Mouse (Mus musculus) intestine, embryonic 15.5 days (tissue): ENCODE results near the gene Pip4k2a. TPM values are rescaled to one million over a fixed set of nuclear protein-coding genes. Genes with fewer than 3 reads are reported as not detected.

ENCODE experiments used
- ATAC-seq: fragments of 200-750 bp; cut with Nextera tagmentation; 2 replicates; pipeline ENCODE4 v1.8.0; 2017; ENCODE audit warnings: moderate TSS enrichment, moderate library complexity
- H3K27ac ChIP-seq: fragments of 300-500 bp; sonication (generic); 2 replicates; pipeline ENCODE4 v1.5.1; 2015; ENCODE audit warnings: mild to moderate bottlenecking, inconsistent platforms
- H3K27me3 ChIP-seq: fragments of 300-500 bp; sonication (generic); replicated peaks from 2 replicates; pipeline ENCODE4 v1.6.1; 2015; ENCODE audit warnings: inconsistent platforms
- H3K36me3 ChIP-seq: fragments of 300-500 bp; sonication (generic); 2 replicates; pipeline ENCODE4 v1.6.1; 2015; ENCODE audit warnings: inconsistent platforms
- H3K4me1 ChIP-seq: fragments of 300-500 bp; sonication (generic); replicated peaks from 2 replicates; pipeline ENCODE4 v1.6.1; 2015; ENCODE audit warnings: inconsistent platforms
- H3K4me2 ChIP-seq: fragments of 300-500 bp; sonication (generic); replicated peaks from 2 replicates; pipeline ENCODE4 v1.6.1; 2015; ENCODE audit warnings: mild to moderate bottlenecking, inconsistent platforms
- H3K4me3 ChIP-seq: fragments of 300-500 bp; sonication (generic); replicated peaks from 2 replicates; pipeline ENCODE4 v1.5.1; 2015; ENCODE audit warnings: inconsistent platforms
- H3K9ac ChIP-seq: fragments of 300-500 bp; sonication (generic); 2 replicates; pipeline ENCODE4 v1.6.1; 2015; ENCODE audit warnings: inconsistent platforms
- H3K9me3 ChIP-seq: fragments of 300-500 bp; sonication (generic); 2 replicates; pipeline ENCODE4 v1.6.1; 2016; ENCODE audit warnings: inconsistent platforms
- WGBS: fragments of 180-500 bp; shearing (Covaris S2); methylation state at CpG from one replicate; pipeline ENCODE4 v1.1.7; 2015; 5-methylcytosine and 5-hydroxymethylcytosine counted together
- polyA plus RNA-seq: library from polyadenylated mRNA; unstranded; fragments of >200 nt; fragmentation: Nextera tagmentation; extraction: Ambion mirVana; gene quantifications from 2 replicates; pipeline ENCODE4 v1.2.1, GENCODE M21; 2015

The Pip4k2a gene
- polyA plus RNA-seq, 1 experiment from 2014 or later: 8.9 TPM

DNA sequence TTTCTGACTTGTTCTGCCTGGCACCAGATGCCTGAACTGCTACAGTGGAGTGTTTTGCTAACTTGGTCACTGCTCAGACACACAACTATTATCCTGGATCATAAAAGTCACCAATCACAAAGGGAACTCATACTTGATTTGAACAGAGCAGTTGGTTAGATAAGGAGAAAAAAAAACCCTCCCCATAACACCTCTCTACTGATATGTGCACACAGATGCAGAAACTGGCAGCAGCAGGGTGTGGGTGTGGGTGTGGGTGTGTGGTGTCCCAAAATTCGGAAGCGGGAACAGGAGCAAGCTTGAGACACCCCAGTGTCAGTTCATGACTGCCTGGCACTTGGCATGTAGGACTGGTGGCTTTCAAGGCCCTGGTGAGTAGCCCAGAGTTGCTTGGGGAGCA, 130.9 kb downstream of the Pip4k2a start:
- 94% methylated on average over 2 of the region's 2 CpGs for WGBS
- Histone ChIP-seq H3K36me3 (no peaks in the 10 kb centered on the region), H3K4me3 (no peak overlapping the region), H3K9ac (no peak overlapping the region), H3K4me1 (no peaks in the 10 kb centered on the region), H3K27me3 (no peaks in the 10 kb centered on the region), H3K27ac (no peak overlapping the region), H3K4me2 (no peak overlapping the region), H3K9me3 (no peaks in the 10 kb centered on the region)
- no peak for ATAC-seq

DNA sequence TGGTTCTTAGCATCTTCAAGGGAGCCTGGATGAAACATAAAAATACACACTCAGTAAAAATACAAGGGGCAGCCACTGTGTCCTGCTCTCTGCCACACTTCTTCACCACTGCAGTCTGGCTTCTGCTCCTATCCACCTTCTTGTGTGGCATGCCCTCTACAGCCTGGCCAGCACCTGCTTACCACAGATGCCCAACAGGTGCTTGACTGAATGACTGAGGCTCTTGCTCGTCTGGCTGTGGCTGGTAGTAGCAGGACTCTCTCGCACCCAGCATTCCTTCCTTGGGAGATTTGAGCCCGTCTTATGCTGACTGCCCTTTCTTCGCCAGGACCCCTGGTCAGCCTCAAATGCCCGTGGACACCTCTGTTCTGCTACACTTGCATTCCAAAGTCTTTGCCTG, 133.2 kb downstream of the Pip4k2a start:
- H3K4me1 ChIP-seq: no peaks in the 10 kb centered on the region
- no peaks in the 10 kb centered on the region for H3K9me3 ChIP-seq
- no peak overlapping the region for H3K27ac ChIP-seq
- no peak for ATAC-seq
- H3K4me2 ChIP-seq: no peak overlapping the region
- H3K27me3 ChIP-seq: no peaks in the 10 kb centered on the region
- H3K4me3 ChIP-seq: no peak overlapping the region
- H3K36me3 ChIP-seq: no peaks in the 10 kb centered on the region
- 86% methylated on average over 5 of the region's 5 CpGs for WGBS
- no peak overlapping the region for H3K9ac ChIP-seq

GRCm38 (mm10) chr2:18861607-18862158, 136.2 kb downstream of the Pip4k2a start:
- no peak overlapping the region for H3K9ac ChIP-seq
- H3K27ac ChIP-seq: no peak overlapping the region
- no peaks in the 10 kb centered on the region for H3K9me3 ChIP-seq
- H3K4me1 ChIP-seq: no peaks in the 10 kb centered on the region
- WGBS: 85% methylated on average over 5 of the region's 5 CpGs
- no peaks in the 10 kb centered on the region for H3K27me3 ChIP-seq
- no peak overlapping the region for H3K4me3 ChIP-seq
- H3K4me2 ChIP-seq: no peak overlapping the region
- ATAC-seq: peak; percentile 53; the same call in 1 of the 2 replicates
- no peaks in the 10 kb centered on the region for H3K36me3 ChIP-seq

DNA sequence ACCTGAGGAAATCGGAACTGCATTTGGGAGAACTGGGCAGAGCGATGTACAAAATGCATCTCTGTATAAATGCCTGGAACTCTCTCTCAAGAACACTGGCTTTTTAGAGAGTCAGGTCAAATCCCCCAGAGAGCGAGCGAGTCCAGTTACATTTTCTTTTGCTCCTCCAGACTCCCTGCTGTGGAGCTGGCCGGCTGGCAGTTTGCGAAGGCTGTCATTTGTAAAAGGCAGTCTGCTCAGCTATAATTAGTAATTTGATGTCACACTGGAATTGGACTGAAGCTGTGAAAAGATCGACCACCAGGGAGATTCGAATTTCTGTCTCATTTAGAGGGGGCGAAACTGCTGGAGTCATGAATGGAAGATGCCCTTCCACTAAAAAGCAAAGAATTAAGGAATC, 137.2 kb downstream of the Pip4k2a start:
- Histone ChIP-seq H3K9ac (no peak overlapping the region), H3K4me2 (no peak overlapping the region), H3K27me3 (no peaks in the 10 kb centered on the region), H3K4me3 (no peak overlapping the region), H3K9me3 (no peaks in the 10 kb centered on the region), H3K4me1 (no peaks in the 10 kb centered on the region), H3K27ac (no peak overlapping the region), H3K36me3 (no peaks in the 10 kb centered on the region)
- ATAC-seq: no peak
- WGBS: 64% methylated on average over 9 of the region's 9 CpGs

DNA sequence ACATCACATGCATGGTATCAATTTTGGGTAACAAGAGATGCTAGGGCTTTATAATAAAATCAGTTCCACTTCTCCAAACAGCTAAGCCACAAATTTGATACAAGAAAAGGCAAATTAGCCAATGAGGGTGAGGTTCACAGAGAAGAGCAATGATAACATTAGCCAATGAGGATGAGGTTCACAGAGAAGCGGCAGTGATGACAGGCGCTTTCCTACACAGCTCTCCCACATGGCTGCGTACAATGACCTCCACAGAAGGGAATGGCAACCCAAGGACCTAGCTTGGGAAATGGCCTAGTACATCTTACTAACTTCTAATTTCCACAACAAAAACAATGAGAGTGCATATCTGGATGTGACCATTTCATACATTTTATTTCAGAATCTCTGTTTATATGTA, 140.0 kb downstream of the Pip4k2a start:
- no peaks in the 10 kb centered on the region for H3K9me3 ChIP-seq
- no peak overlapping the region for H3K27ac ChIP-seq
- no peak overlapping the region for H3K4me3 ChIP-seq
- no peaks in the 10 kb centered on the region for H3K36me3 ChIP-seq
- no peak overlapping the region for H3K9ac ChIP-seq
- H3K4me1 ChIP-seq: no peaks in the 10 kb centered on the region
- no peak for ATAC-seq
- no peak overlapping the region for H3K4me2 ChIP-seq
- no peaks in the 10 kb centered on the region for H3K27me3 ChIP-seq
- 92% methylated on average over 3 of the region's 3 CpGs for WGBS

- H3K36me3 ChIP-seq: 0 out of 2 replicates have a peak, but pooled peaks cover 3% of the 10 kb centered on the region
- no peak for ATAC-seq
- no peak overlapping the region for H3K4me3 ChIP-seq
- 85% methylated on average over 13 of the region's 13 CpGs for whole genome bisulfite sequencing
- no peak overlapping the region for H3K4me2 ChIP-seq
- H3K27ac ChIP-seq: no peak overlapping the region
- H3K4me1 ChIP-seq: no peaks in the 10 kb centered on the region
- no peak overlapping the region for H3K9ac ChIP-seq
- no peaks in the 10 kb centered on the region for H3K27me3 ChIP-seq
- no peaks in the 10 kb centered on the region for H3K9me3 ChIP-seq
These were observed 141.5 kb downstream of the Pip4k2a start for GRCm38 (mm10) chr2:18856461-18856860.

- H3K4me3 ChIP-seq: no peak overlapping the region
- H3K9me3 ChIP-seq: no peaks in the 10 kb centered on the region
- no peak overlapping the region for H3K27ac ChIP-seq
- ATAC-seq: no peak
- H3K4me2 ChIP-seq: no peak overlapping the region
- 0 out of 2 replicates have a peak, but pooled peaks cover 3% of the 10 kb centered on the region for H3K36me3 ChIP-seq
- no peaks in the 10 kb centered on the region for H3K4me1 ChIP-seq
- no peak overlapping the region for H3K9ac ChIP-seq
- H3K27me3 ChIP-seq: no peaks in the 10 kb centered on the region
- 52% methylated on average over 8 of the region's 8 CpGs for WGBS
These were observed 142.7 kb downstream of the Pip4k2a start for GRCm38 (mm10) chr2:18855246-18855645.

DNA sequence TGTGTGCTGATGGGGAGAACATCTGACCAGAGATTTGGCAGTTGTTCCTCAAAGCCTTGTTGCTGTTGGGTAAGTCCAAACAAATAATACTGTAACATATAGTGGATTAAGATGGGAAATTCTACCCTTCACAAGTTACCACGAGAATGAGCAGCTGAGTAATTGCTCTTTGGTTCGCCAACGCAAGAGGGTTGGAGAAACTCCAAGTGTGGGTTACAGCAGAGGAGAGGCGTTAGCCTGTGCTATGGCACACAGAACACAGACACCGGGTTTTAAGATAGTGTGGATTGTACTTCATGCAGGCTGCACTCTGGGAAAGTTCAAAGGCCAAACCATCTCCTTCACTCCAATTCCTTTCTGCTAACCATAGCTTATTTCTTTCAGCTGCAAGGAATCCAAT, 144.6 kb downstream of the Pip4k2a start:
- WGBS: 85% methylated on average over 5 of the region's 5 CpGs

DNA sequence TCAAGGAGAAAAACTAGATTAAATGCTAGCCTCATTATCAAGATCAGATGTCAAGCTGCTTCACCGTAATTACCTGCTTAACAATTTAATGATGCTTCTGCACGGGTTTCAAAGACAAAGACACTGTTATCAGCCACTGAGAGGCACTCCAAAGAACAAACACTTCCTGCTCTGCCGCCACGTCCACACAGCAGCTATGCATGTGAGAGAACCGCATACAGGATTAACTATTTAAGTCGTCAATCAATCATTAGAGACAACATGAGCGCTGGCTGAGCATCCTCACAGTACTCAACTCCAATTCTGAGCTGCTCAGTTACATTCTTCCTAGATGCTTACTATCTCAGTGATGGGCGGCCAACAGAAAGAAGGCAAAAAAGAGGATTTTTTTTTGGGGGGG, 147.3 kb downstream of the Pip4k2a start:
- no peaks in the 10 kb centered on the region for H3K4me1 ChIP-seq
- H3K27me3 ChIP-seq: no peaks in the 10 kb centered on the region
- H3K36me3 ChIP-seq: 0 out of 2 replicates have a peak, but pooled peaks cover 3% of the 10 kb centered on the region
- no peak overlapping the region for H3K4me2 ChIP-seq
- no peak for ATAC-seq
- H3K9ac ChIP-seq: no peak overlapping the region
- H3K9me3 ChIP-seq: no peaks in the 10 kb centered on the region
- no peak overlapping the region for H3K27ac ChIP-seq
- 50% methylated on average over 8 of the region's 8 CpGs for WGBS
- no peak overlapping the region for H3K4me3 ChIP-seq

More for the DNA sequence above, 144.6 kb downstream of the Pip4k2a start:
- Histone ChIP-seq H3K27me3 (no peaks in the 10 kb centered on the region), H3K9me3 (no peaks in the 10 kb centered on the region), H3K9ac (no peak overlapping the region), H3K4me3 (no peak overlapping the region), H3K4me1 (no peaks in the 10 kb centered on the region), H3K27ac (no peak overlapping the region), H3K36me3 (0 out of 2 replicates have a peak, but pooled peaks cover 3% of the 10 kb centered on the region), H3K4me2 (no peak overlapping the region)
- ATAC-seq: no peak

GRCm38 (mm10) chr2:18848074-18848629, 149.8 kb downstream of the Pip4k2a start:
- H3K4me2 ChIP-seq: no peak overlapping the region
- WGBS: 92% methylated on average over 5 of the region's 5 CpGs
- no peak overlapping the region for H3K9ac ChIP-seq
- ATAC-seq: no peak
- no peaks in the 10 kb centered on the region for H3K27me3 ChIP-seq
- H3K4me3 ChIP-seq: no peak overlapping the region
- H3K36me3 ChIP-seq: 0 out of 2 replicates have a peak, but pooled peaks cover 3% of the 10 kb centered on the region
- no peak overlapping the region for H3K27ac ChIP-seq
- H3K9me3 ChIP-seq: no peaks in the 10 kb centered on the region
- no peaks in the 10 kb centered on the region for H3K4me1 ChIP-seq

DNA sequence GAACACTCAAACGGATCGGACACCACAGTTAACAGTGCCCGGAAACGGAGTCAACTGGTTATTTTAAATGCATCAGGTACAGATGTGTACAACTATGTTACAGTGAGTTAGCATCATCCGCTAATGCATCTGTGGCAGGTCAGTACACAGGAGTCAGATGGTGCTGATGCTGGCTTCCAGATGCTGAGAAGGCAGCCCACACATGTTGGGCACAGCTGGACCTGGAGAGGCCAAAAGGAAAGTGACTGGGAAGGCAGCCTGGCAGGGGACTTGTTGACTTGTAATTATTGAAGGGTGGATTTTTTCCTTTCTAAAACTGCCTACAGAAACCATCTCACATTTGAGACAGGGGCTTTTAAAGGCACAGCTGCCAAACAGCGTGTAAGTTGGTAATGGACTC, 155.4 kb downstream of the Pip4k2a start:
- Histone ChIP-seq H3K9ac (no peak overlapping the region), H3K4me2 (no peak overlapping the region), H3K27me3 (no peaks in the 10 kb centered on the region), H3K9me3 (no peaks in the 10 kb centered on the region), H3K36me3 (no peaks in the 10 kb centered on the region), H3K27ac (no peak overlapping the region), H3K4me1 (no peaks in the 10 kb centered on the region), H3K4me3 (no peak overlapping the region)
- WGBS: 88% methylated on average over 6 of the region's 6 CpGs
- ATAC-seq: no peak

GRCm38 (mm10) chr2:18841051-18841450, 156.9 kb downstream of the Pip4k2a start:
- Histone ChIP-seq H3K9ac (no peak overlapping the region), H3K27me3 (no peaks in the 10 kb centered on the region), H3K4me3 (no peak overlapping the region), H3K4me1 (no peaks in the 10 kb centered on the region), H3K9me3 (no peaks in the 10 kb centered on the region), H3K36me3 (no peaks in the 10 kb centered on the region), H3K27ac (no peak overlapping the region), H3K4me2 (no peak overlapping the region)
- 84% methylated on average over 8 of the region's 8 CpGs for WGBS
- ATAC-seq: no peak

DNA sequence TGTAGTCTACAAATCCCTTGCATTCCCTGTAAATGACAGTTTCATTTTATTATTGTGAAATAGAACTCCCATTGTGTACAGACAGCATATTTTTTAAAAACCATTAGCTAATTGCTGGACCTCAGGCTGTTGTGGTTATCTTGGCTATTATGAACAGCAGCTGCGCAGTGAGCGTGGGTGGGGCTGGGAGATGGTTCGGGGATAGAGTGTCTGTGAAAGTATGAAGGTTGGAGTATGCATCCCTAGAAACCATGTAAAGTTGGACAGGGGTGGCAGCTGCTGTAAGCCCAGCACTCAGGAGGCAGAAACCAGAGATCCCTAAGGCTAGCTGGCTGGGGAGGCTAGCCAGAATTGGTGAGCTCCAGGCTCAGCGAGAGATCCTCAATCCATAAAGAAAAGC, 158.4 kb downstream of the Pip4k2a start:
- no peak overlapping the region for H3K9ac ChIP-seq
- no peaks in the 10 kb centered on the region for H3K9me3 ChIP-seq
- 78% methylated on average over 4 of the region's 4 CpGs for WGBS
- no peak overlapping the region for H3K4me3 ChIP-seq
- no peak for ATAC-seq
- H3K36me3 ChIP-seq: no peaks in the 10 kb centered on the region
- no peak overlapping the region for H3K27ac ChIP-seq
- H3K27me3 ChIP-seq: no peaks in the 10 kb centered on the region
- H3K4me1 ChIP-seq: no peaks in the 10 kb centered on the region
- no peak overlapping the region for H3K4me2 ChIP-seq
